Mouse (Mus musculus): ENCODE data around the gene Gm49321. TPM values are rescaled to one million over a fixed set of nuclear protein-coding genes. Genes with fewer than 3 reads are reported as not detected.

The Gm49321 gene
- total RNA-seq, 1 experiment from 2014 or later, result not detected

DNA sequence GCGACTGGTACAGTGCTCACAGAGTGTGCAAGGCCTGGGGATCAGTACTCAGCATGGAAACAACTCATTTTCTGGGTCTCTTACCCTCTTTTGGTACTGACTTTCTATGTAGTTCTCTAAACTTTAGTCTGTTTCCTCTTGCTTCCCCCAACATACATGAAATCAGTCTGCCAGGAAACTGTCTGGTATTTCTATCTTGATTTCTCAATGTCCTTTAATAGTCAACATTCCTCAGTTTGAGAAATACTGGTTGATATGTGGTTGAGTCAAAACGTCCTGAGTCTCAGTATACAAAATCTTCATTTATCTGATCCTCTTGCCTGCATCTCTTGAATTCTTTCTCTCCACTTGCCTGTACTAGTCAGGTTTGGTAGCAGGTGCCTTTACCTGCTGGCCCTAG, 2.9 kb upstream of the Gm49321 start:
- no peak for ATAC-seq (ENCODE audit: extremely low read depth, insufficient number of reproducible peaks, low FRiP score, poor library complexity, severe bottlenecking)

DNA sequence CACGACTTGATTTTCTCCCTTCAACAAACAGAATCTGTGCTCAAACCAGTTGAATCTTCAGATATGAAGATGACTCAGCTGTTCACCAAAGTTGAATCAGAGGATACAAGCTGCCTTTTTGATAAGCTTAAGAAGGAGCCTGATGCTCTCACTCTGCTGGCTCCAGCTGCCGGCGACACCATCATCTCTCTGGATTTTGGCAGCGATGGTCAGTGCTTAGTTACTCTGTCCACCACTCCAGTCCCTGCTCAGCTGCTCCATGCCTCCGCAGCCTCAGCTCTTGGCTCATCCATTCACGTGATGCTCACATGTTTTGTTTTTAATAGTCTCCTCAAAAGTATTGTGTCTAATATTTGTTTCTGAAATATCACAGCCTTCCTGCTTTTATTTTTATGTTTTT, 2.1 kb downstream of the Gm49321 start:
- ATAC-seq (ENCODE audit: extremely low read depth, insufficient number of reproducible peaks, low FRiP score, poor library complexity, severe bottlenecking), result no peak

DNA sequence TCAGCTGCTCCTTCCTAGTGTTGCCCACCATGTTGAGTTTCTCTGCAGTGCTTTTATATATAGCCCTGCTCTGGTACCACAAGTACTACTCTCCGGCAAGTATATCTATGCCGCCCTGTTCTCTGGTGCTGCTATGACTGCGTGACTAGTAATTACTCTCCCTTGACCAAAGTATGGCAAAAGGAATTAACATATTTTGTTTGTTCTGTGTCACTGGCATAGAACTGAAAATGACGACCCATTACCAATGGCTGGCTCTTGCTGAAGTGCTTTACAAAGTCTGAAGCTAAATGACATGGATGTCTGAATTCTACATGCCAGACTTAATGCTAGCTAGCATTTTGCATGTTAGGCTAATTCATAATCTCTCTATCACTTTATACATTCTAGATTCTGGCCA, 11.0 kb downstream of the Gm49321 start:
- ATAC-seq (ENCODE audit: extremely low read depth, insufficient number of reproducible peaks, low FRiP score, poor library complexity, severe bottlenecking), result no peak

GRCm38 (mm10) chr12:73949318-73950058, 12.0 kb downstream of the Gm49321 start:
- no peak for ATAC-seq (ENCODE audit: extremely low read depth, insufficient number of reproducible peaks, low FRiP score, poor library complexity, severe bottlenecking)

DNA sequence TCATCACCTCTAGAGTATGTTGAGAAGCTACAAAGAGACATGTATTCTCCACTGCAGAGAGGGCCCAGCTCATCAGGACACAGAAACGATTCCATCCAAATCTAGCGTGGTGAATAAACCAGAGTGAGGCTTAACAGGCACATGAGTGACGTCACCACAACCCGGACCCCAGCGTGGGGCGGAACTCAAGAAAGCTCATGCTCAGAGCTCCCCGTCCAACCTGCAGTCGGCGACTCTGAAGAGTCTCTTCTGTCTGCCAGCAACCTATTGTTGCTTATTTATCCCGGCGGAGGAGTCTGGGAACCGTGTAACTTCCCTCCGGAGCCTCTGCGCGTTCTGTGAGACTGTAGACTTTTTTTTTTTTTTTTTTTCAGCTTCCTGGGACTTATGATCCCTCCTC, 15.4 kb downstream of the Gm49321 start:
- ATAC-seq (ENCODE audit: extremely low read depth, insufficient number of reproducible peaks, low FRiP score, poor library complexity, severe bottlenecking), result peak; percentile 47; the same call in 1 of the 2 replicates

GRCm38 (mm10) chr12:73953420-73954186, 16.1 kb downstream of the Gm49321 start:
- ATAC-seq (ENCODE audit: extremely low read depth, insufficient number of reproducible peaks, low FRiP score, poor library complexity, severe bottlenecking), result no peak

DNA sequence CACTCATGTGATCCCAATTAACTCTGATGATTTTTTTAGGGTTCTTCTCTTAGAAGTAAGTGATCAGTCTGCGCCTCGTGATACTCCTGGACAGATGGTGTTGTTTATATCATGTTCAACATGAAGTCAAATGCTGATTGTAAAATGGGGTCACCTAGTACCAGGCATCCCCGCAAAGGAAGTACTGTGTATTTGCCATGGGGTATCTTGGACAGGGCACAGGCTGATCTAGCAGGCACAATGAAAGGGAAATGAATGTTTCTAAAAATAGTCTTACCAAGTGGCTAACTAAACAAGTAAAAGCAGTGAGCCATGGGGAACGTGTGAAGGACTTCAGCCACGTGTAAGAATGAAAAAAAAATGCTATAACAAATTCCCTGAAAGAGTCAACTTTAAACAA, 17.3 kb downstream of the Gm49321 start:
- ATAC-seq (ENCODE audit: extremely low read depth, insufficient number of reproducible peaks, low FRiP score, poor library complexity, severe bottlenecking), result no peak

- ATAC-seq (ENCODE audit: extremely low read depth, insufficient number of reproducible peaks, low FRiP score, poor library complexity, severe bottlenecking), result no peak
Measured at GRCm38 (mm10) chr12:73957676-73958075, 20.2 kb downstream of the Gm49321 start.

GRCm38 (mm10) chr12:73958830-73959229, 21.4 kb downstream of the Gm49321 start:
- ATAC-seq (ENCODE audit: extremely low read depth, insufficient number of reproducible peaks, low FRiP score, poor library complexity, severe bottlenecking), result no peak

GRCm38 (mm10) chr12:73964291-73965281, 27.1 kb downstream of the Gm49321 start, which contains the start of gene Snapc1:
Gene Snapc1, plus strand, starts transcription at chr12:73964481.
- peak; percentile 100 for ATAC-seq (ENCODE audit: extremely low read depth, insufficient number of reproducible peaks, low FRiP score, poor library complexity, severe bottlenecking)

DNA sequence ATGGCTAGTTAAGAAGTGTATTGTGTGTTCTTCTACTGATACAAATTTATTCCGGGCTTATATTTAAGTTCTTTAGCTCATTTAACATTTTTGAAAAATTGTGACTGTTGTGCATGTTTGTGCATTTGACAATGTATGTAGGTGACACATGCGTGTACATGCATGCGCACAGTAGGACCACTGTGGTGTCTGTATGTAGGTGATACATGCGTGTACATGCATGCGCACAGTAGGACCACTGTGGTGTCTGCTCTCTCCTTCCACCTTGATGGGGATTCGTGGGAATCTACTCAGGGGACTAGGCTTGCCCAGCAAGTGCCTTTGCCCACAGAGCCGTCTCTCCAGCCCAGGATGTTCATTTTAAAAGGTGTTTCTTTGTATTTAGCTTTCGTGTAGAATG, 31.7 kb downstream of the Gm49321 start:
- ATAC-seq (ENCODE audit: extremely low read depth, insufficient number of reproducible peaks, low FRiP score, poor library complexity, severe bottlenecking), result no peak

GRCm38 (mm10) chr12:73974584-73974983, 37.1 kb downstream of the Gm49321 start:
- ATAC-seq (ENCODE audit: extremely low read depth, insufficient number of reproducible peaks, low FRiP score, poor library complexity, severe bottlenecking), result no peak

GRCm38 (mm10) chr12:73978144-73978543, 40.7 kb downstream of the Gm49321 start:
- no peak for ATAC-seq (ENCODE audit: extremely low read depth, insufficient number of reproducible peaks, low FRiP score, poor library complexity, severe bottlenecking)

- no peak for ATAC-seq (ENCODE audit: extremely low read depth, insufficient number of reproducible peaks, low FRiP score, poor library complexity, severe bottlenecking)
Measured at GRCm38 (mm10) chr12:73979667-73980066, 42.2 kb downstream of the Gm49321 start.

DNA sequence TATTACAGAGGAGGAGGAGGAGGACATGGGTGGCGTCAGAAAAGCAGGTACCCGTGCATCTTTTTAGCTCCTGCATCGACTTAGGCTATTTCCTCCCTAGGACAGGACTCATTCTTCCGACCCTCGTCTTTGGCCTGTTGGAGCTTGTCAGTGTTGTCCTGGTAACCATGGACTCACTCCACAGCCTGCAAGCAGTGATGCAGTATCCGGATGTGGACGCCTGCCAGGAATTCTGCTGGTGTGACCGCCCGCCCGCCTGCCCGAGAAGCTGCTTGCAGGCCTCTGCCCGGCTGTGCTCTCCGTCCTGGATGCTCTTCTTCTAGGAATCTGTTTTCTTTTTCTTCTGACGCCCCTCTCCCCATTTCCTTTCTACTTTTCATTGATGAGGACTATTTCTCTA, 45.1 kb downstream of the Gm49321 start:
- no peak for ATAC-seq (ENCODE audit: extremely low read depth, insufficient number of reproducible peaks, low FRiP score, poor library complexity, severe bottlenecking)

DNA sequence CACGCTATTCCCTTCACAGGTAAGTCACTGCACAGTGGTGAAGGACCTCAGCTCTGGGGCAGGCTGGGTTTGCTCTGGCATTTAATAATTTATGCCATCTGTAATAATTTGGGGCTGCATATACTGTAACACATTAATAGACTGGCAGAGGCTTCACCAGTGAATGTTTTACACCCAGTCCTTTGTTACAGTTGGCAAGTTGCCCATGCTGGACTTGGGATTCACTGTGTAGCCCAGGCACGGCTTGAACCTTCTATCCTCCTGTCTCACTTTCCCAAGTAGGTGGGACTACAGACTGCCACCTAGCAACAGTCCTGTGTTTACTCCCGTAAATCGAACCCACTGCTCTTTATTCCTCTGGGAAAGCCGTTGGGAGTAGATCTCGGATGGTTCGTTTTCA, 48.8 kb downstream of the Gm49321 start:
- ATAC-seq (ENCODE audit: extremely low read depth, insufficient number of reproducible peaks, low FRiP score, poor library complexity, severe bottlenecking), result no peak

DNA sequence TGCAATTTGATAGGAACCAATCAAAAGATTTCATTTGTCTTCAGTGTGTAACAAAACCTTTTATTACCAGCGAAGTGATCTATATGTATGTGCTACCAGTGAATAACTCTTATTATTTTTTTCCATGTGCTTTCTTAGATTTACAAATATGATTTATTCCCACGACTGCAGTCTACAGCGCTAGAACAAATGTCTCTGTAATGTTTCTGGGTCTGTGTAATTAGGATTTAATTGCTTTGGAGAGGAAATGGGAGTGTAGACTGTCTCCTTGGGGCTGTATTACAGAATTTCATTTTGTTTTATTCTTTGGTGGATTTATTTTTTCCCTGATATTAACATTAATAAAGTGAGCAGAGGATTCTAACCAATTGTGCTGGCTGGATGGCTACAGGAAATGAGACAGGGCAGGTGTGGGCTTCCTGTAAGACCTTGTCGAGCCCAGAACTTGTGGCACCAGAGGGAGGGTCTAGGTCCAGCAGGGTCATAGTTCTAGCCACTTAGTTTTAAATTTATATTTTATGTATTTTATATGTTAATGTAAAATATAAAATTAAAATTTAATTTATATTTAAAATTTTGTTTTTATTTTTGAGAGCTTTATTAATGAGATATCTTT, 51.0 kb downstream of the Gm49321 start:
- no peak for ATAC-seq (ENCODE audit: extremely low read depth, insufficient number of reproducible peaks, low FRiP score, poor library complexity, severe bottlenecking)

- ATAC-seq (ENCODE audit: extremely low read depth, insufficient number of reproducible peaks, low FRiP score, poor library complexity, severe bottlenecking), result peak; percentile 86; the same call in 1 of the 2 replicates
Measured at GRCm38 (mm10) chr12:73989594-73989993, 52.1 kb downstream of the Gm49321 start.

GRCm38 (mm10) chr12:73996906-73997296, 59.4 kb downstream of the Gm49321 start:
- no peak for ATAC-seq (ENCODE audit: extremely low read depth, insufficient number of reproducible peaks, low FRiP score, poor library complexity, severe bottlenecking)

Data from neutrophil, adult 5-6 weeks (primary cell).